9 mouse cellular contexts compared by ENCODE assay signal in the genomic region with DNA sequence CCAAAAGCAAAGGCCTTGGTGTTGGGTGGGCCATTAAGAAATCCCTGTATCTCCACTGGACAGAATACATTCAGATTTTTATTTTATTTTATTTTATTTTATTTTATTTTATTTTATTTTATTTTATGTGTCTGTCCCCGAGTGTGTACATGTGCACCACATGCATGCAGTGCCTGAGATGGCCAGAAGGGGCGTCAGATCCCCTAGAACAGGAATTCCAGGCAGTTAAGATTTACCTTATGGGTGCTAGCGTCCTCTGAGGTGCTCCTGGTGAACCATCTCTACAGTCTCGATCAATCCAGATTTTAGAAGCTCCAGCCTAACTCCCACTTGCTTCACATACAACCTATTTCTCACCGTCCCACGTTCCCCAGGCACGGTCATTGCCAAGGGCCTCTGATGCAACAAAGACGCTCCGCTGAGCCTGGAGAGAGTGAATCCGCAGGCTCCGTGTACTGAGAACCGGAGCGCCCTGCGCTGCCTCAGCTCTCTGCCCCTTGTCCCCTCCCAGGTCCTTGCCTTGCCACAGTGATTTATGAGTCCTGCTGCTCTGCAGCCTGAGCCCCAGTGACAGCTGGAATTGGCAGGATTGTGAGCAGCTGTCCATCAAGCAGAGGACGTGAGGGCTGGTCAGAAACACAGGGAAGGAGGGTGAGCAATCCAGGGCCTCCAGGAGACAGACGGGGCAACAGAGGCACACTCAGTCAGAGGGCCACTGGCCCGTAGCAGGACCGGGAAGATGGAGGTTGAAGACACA. TPM values are rescaled to one million over a fixed set of nuclear protein-coding genes. Genes with fewer than 3 reads are reported as not detected.
A peak's percentile ranks its signal among the peaks of the same experiment; 100 is the strongest.
DNase-seq lines count a peak whose midpoint lies in the region; ATAC-seq and TF ChIP-seq lines count a peak whose summit lies in the region.
"Had no signal": no experiment of that assay in that cellular context is flagged by ENCODE, and none has a peak within 500 bp of the region (broad histone marks: within the 10 kb centered on the region; RNA-seq: fewer than 3 reads in every experiment).

No protein-coding gene starts in this region.

- 73% methylated on average over 18 of the region's 18 CpGs for WGBS in forebrain, embryonic 13.5 days
- WGBS in hindbrain, postnatal 0 days = 46% methylated on average over 18 of the region's 18 CpGs
- 80% methylated on average over 18 of the region's 18 CpGs for WGBS in heart, embryonic 11.5 days (ENCODE audit: insufficient replicate concordance)

- no peak for DNase-seq in layer of hippocampus, adult 2 months (ENCODE audit: low spot score in 2 of 2)
- DNase-seq in layer of hippocampus, postnatal 25 days (ENCODE audit: extremely low spot score in 1 of 2, low spot score in 1 of 2) = no peak
- peak; percentile 32 for DNase-seq in hindbrain, postnatal 0 days (ENCODE audit: low spot score)
- DNase-seq in neural tube, embryonic 10.5 days (ENCODE audit: extremely low spot score, low spot score) = peak; percentile 62
- DNase-seq in cerebellum, postnatal 25 days = no peak
- DNase-seq: heart, postnatal 10 days had no signal

- H3K4me2 ChIP-seq in forebrain, embryonic 13.5 days = no peak overlapping the region
- H3K4me2 ChIP-seq in hindbrain, postnatal 0 days (ENCODE audit: low read depth, low read length) = no peak overlapping the region
- no peak overlapping the region for H3K4me2 ChIP-seq in heart, embryonic 11.5 days

- peaks cover 7% of the 10 kb centered on the region; the same call in 1 of the 2 replicates for H3K27me3 ChIP-seq in forebrain, embryonic 13.5 days
- H3K27me3 ChIP-seq in hindbrain, postnatal 0 days (ENCODE audit: insufficient read depth, low read length) = no peaks in the 10 kb centered on the region
- peaks cover 15% of the 10 kb centered on the region; the same call in 1 of the 2 replicates for H3K27me3 ChIP-seq in heart, embryonic 11.5 days (ENCODE audit: control insufficient read depth, insufficient read depth, low read length)

- H3K9ac ChIP-seq in forebrain, embryonic 13.5 days = no peak overlapping the region
- no peak overlapping the region for H3K9ac ChIP-seq in hindbrain, postnatal 0 days (replicated peaks; ENCODE audit: low read length)
- no peak overlapping the region for H3K9ac ChIP-seq in heart, embryonic 11.5 days (ENCODE audit: low read depth, low read length)

- H3K4me3 ChIP-seq in layer of hippocampus, adult 2 months = no peak overlapping the region
- H3K4me3 ChIP-seq in forebrain, embryonic 13.5 days = no peak overlapping the region
- no peak overlapping the region for H3K4me3 ChIP-seq in hindbrain, postnatal 0 days (ENCODE audit: low read length)
- no peak overlapping the region for H3K4me3 ChIP-seq in heart, embryonic 11.5 days (ENCODE audit: low read depth, low read length)

- no peak overlapping the region for H3K27ac ChIP-seq in layer of hippocampus, adult 2 months
- no peak overlapping the region for H3K27ac ChIP-seq in forebrain, embryonic 13.5 days
- no peak overlapping the region for H3K27ac ChIP-seq in hindbrain, postnatal 0 days
- H3K27ac ChIP-seq in heart, embryonic 11.5 days (ENCODE audit: low read depth, low read length) = no peak overlapping the region

- peak; percentile 59 for TF ChIP-seq CTCF in layer of hippocampus, adult 2 months (conservative IDR thresholded peaks at IDR 0.05)
- TF ChIP-seq CTCF in hindbrain, postnatal 0 days (IDR thresholded peaks at IDR 0.05; ENCODE audit: low read depth) = peak; percentile 35; the same call in 1 of the 2 replicates

- no peaks in the 10 kb centered on the region for H3K36me3 ChIP-seq in forebrain, embryonic 13.5 days (ENCODE audit: poor library complexity, severe bottlenecking)
- no peaks in the 10 kb centered on the region for H3K36me3 ChIP-seq in hindbrain, postnatal 0 days (ENCODE audit: insufficient read depth, low read length)
- no peaks in the 10 kb centered on the region for H3K36me3 ChIP-seq in heart, embryonic 11.5 days (ENCODE audit: control insufficient read depth, insufficient read depth, low read length)

- H3K4me1 ChIP-seq in forebrain, embryonic 13.5 days = peaks cover 19% of the 10 kb centered on the region; the same call in 1 of the 2 replicates
- peaks cover 8% of the 10 kb centered on the region for H3K4me1 ChIP-seq in hindbrain, postnatal 0 days (ENCODE audit: insufficient read depth, low read length)
- no peaks in the 10 kb centered on the region for H3K4me1 ChIP-seq in heart, embryonic 11.5 days (ENCODE audit: control insufficient read depth, insufficient read depth, low read length)

- ATAC-seq in forebrain, embryonic 13.5 days = peak; percentile 29; the same call in 1 of the 2 replicates
- peak; percentile 48 for ATAC-seq in hindbrain, postnatal 0 days
- no peak for ATAC-seq in heart, embryonic 11.5 days (replicated peaks; ENCODE audit: insufficient number of reproducible peaks, low FRiP score, low TSS enrichment)
- no peak for ATAC-seq in cerebellum, adult (ENCODE audit: insufficient number of reproducible peaks, low FRiP score, low TSS enrichment)

- H3K9me3 ChIP-seq in forebrain, embryonic 13.5 days (replicated peaks) = no peaks in the 10 kb centered on the region
- H3K9me3 ChIP-seq in hindbrain, postnatal 0 days (ENCODE audit: low read length) = no peaks in the 10 kb centered on the region
- H3K9me3 ChIP-seq in heart, embryonic 11.5 days (replicated peaks; ENCODE audit: control insufficient read depth, low read length) = no peaks in the 10 kb centered on the region

RNA-seq across cellular contexts. Expression of gene Ubiad1, which starts 46.9 kb away (rescaled TPM):
- 1 to 10 TPM; 8.1 to 8.7 TPM for total RNA-seq in layer of hippocampus, adult 2 months (2021)
- total RNA-seq in layer of hippocampus, postnatal 25 days (2021) = 10 to 100 TPM in 1 of 2 experiments, 1 to 10 TPM in 1; 9.1 to 10.0 TPM
- polyA plus RNA-seq in forebrain, embryonic 13.5 days (2015; fragmentation: Nextera tagmentation; extraction: Ambion mirVana) = 17.3 and 18.7 TPM in 2 replicates
- total RNA-seq in hindbrain, postnatal 0 days (2014; rRNA removed) = 22.2 and 25.8 TPM in 2 replicates
- 12.8 and 13.1 TPM in 2 replicates for polyA plus RNA-seq in hindbrain, postnatal 0 days (2015; fragmentation: Nextera tagmentation; extraction: Ambion mirVana)
- polyA plus RNA-seq in heart, embryonic 11.5 days (2014; fragmentation: Nextera tagmentation; extraction: Ambion mirVana) = 14.7 and 16.2 TPM in 2 replicates

RNA-seq across cellular contexts. Expression of gene Mtor, which starts 50.7 kb away (rescaled TPM):
- 100 to 1,000 TPM in 1 of 2 experiments, 10 to 100 TPM in 1; 95.2 to 100 TPM for total RNA-seq in layer of hippocampus, adult 2 months (2021)
- 10 to 100 TPM; 86.0 to 86.2 TPM for total RNA-seq in layer of hippocampus, postnatal 25 days (2021)
- 21.9 and 24.0 TPM in 2 replicates for polyA plus RNA-seq in forebrain, embryonic 13.5 days (2015; fragmentation: Nextera tagmentation; extraction: Ambion mirVana)
- total RNA-seq in hindbrain, postnatal 0 days (2014; rRNA removed) = 56.0 and 58.2 TPM in 2 replicates
- polyA plus RNA-seq in hindbrain, postnatal 0 days (2015; fragmentation: Nextera tagmentation; extraction: Ambion mirVana) = 29.2 and 29.9 TPM in 2 replicates
- 18.9 and 23.6 TPM in 2 replicates for polyA plus RNA-seq in heart, embryonic 11.5 days (2014; fragmentation: Nextera tagmentation; extraction: Ambion mirVana)

Comparison
In these comparisons a context has a peak if more than half of its experiments do, and no peak if none do; other contexts are left out.
1. DNase-seq: peak in hindbrain, postnatal 0 days (single experiment) and neural tube, embryonic 10.5 days (single experiment); none in layer of hippocampus, adult 2 months (0 of 2), layer of hippocampus, postnatal 25 days (0 of 2) and cerebellum, postnatal 25 days (0 of 2).
2. ATAC-seq: peak in forebrain, embryonic 13.5 days (single experiment) and hindbrain, postnatal 0 days (single experiment); none in heart, embryonic 11.5 days (single experiment) and cerebellum, adult (single experiment).